Mouse (Mus musculus): ENCODE measurements around the gene Gm428.
"Not testable (repeated sequence)": the region's sequence is repeated elsewhere in the genome, so short reads cannot be mapped to it uniquely, and the experiment has no call there.

The Gm428 gene

DNA sequence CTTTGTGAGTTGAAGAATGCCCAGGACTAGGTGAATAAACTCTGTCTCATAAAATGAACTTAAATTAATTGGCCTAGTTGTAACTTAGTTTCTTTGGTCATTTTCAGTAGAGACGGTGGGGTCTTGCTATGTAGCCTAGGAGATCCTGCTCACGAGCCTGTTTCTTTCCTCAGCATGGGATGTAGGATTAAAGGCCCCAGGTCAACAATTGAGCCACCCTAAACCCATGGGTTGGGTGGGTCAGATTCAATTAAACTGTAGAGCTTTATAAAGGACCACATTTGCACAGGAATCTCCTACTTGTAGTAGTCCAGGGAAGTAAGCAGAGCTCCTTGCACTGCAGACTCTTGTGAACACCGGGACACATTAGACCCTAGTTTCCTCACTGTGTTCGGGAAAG is at the start of gene Gm428:
Gene Gm428, plus strand, starts transcription at position 301 of the 400 bp plus-strand sequence.
- DNase-seq (ENCODE audit: low read depth, low spot score), result not testable (repeated sequence)

DNA sequence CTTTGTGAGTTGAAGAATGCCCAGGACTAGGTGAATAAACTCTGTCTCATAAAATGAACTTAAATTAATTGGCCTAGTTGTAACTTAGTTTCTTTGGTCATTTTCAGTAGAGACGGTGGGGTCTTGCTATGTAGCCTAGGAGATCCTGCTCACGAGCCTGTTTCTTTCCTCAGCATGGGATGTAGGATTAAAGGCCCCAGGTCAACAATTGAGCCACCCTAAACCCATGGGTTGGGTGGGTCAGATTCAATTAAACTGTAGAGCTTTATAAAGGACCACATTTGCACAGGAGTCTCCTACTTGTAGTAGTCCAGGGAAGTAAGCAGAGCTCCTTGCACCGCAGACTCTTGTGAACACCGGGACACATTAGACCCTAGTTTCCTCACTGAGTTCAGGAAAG is 45.5 kb upstream of the Gm428 start, which contains the start of gene Gm11236:
Gene Gm11236, plus strand, starts transcription at position 301 of the 400 bp plus-strand sequence.
- DNase-seq (ENCODE audit: low read depth, low spot score), result not testable (repeated sequence)

DNA sequence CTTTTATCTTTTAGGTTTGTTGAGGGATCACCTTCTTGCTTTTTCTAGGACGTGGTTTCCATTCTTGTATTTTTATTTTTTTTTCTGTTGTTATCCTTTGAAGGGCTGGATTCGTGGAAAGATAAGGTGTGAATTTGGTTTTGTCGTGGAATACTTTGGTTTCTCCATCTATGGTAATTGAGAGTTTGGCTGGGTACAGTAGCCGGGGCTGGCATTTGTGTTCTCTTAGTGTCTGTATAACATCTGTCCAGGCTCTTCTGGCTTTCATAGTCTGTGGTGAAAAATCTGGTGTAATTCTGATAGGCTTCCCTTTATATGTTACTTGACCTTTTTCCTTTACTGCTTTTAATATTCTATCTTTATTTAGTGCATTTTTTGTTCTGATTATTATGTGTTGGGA is 21.5 kb upstream of the Gm428 start:
- DNase-seq (ENCODE audit: low read depth, low spot score), result not testable (repeated sequence)

DNA sequence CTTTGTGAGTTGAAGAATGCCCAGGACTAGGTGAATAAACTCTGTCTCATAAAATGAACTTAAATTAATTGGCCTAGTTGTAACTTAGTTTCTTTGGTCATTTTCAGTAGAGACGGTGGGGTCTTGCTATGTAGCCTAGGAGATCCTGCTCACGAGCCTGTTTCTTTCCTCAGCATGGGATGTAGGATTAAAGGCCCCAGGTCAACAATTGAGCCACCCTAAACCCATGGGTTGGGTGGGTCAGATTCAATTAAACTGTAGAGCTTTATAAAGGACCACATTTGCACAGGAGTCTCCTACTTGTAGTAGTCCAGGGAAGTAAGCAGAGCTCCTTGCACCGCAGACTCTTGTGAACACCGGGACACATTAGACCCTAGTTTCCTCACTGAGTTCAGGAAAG is 15.3 kb upstream of the Gm428 start, which contains the start of gene Gm11239:
Gene Gm11239, plus strand, starts transcription at position 301 of the 400 bp plus-strand sequence.
- DNase-seq (ENCODE audit: low read depth, low spot score), result not testable (repeated sequence)

DNA sequence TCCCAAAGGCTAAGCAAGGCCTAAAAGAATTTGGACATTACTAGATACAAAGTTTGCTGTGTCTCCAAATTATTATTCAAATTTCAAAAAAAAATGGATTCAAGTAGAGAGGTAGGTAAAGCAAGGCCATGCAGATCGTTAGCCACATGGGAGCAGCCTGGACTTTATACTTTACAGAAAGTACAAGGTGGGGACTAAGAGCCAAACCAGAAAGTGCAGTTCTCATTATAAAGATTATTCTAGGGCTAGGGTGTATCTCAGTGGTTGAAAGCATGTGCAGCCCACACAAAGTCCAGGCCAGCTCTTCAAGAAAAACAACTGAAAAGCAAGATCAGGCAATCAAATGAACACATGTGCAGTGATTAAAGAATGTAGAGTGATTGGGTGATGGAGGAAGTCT is 35.4 kb downstream of the Gm428 start:
- no peak for DNase-seq (ENCODE audit: low read depth, low spot score)

DNA sequence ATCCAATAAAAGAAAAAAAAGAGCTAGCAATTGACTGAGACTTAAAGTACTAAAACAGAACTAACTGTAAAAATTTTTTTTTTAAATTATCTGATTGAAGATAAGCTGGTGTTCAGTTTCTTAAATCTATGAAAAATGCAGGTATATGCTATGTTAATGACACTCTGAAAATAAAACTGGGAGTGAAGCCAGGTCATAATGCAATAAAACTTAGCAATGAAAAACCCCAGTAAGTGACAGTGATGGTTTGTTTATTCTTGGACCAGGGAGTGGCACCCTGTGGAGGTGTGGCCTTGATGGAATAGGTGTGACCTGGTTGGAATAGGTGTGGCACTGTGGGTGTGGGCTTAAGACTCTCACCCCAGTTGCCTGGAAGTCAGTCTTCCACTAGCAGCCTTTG is 36.5 kb downstream of the Gm428 start:
- DNase-seq (ENCODE audit: low read depth, low spot score), result no peak
